Mouse (Mus musculus) lung, postnatal 0 days (tissue): ENCODE data around the gene Nadsyn1. TPM values are rescaled to one million over a fixed set of nuclear protein-coding genes. Genes with fewer than 3 reads are reported as not detected.
A peak's percentile ranks its signal among the peaks of the same experiment; 100 is the strongest.

Experiments
- ATAC-seq: fragments of 200-750 bp; cut with Nextera tagmentation; 2 replicates; pipeline ENCODE4 v1.8.0; 2017; ENCODE audit warnings: moderate library complexity
- DNase-seq: peaks from one replicate; pipeline ENCODE4 v3.0.0-alpha.2; 2016; ENCODE audit warnings: low spot score
- H3K27ac ChIP-seq: fragments of 300-500 bp; sonication (generic); 2 replicates; pipeline ENCODE4 v1.5.1; 2014; ENCODE audit warnings: antibody characterized with exemption, mild to moderate bottlenecking, low read length, mixed read lengths
- H3K27me3 ChIP-seq: fragments of 300-500 bp; sonication (generic); replicated peaks from 2 replicates; pipeline ENCODE4 v1.6.1; 2014; ENCODE audit warnings: low read length, mixed read lengths; ENCODE audit not compliant: insufficient read depth
- H3K36me3 ChIP-seq: fragments of 300-500 bp; sonication (generic); 2 replicates; pipeline ENCODE4 v1.6.1; 2014; ENCODE audit warnings: low read length, mixed read lengths; ENCODE audit not compliant: insufficient read depth
- H3K4me1 ChIP-seq: fragments of 300-500 bp; sonication (generic); 2 replicates; pipeline ENCODE4 v1.6.1; 2014; ENCODE audit warnings: antibody characterized with exemption, low read depth, low read length, mixed read lengths; ENCODE audit not compliant: insufficient read depth
- H3K4me2 ChIP-seq: fragments of 300-500 bp; sonication (generic); replicated peaks from 2 replicates; pipeline ENCODE4 v1.6.1; 2014; ENCODE audit warnings: low read depth, mild to moderate bottlenecking, low read length, moderate library complexity, mixed read lengths
- H3K4me3 ChIP-seq: fragments of 300-500 bp; sonication (generic); 2 replicates; pipeline ENCODE4 v1.5.1; 2014; ENCODE audit warnings: low read depth, low read length
- H3K9ac ChIP-seq: fragments of 300-500 bp; sonication (generic); replicated peaks from 2 replicates; pipeline ENCODE4 v1.6.1; 2014; ENCODE audit warnings: low read depth, mild to moderate bottlenecking
- H3K9me3 ChIP-seq: fragments of 300-500 bp; sonication (generic); 2 replicates; pipeline ENCODE4 v1.6.1; 2016; ENCODE audit warnings: low read length, mixed read lengths
- CTCF ChIP-seq: IDR thresholded peaks from 2 replicates; pipeline ENCODE4 v1.5.1; 2016; ENCODE audit warnings: antibody characterized with exemption, mild to moderate bottlenecking
- EP300 ChIP-seq: IDR thresholded peaks from 2 replicates; pipeline ENCODE4 v1.6.1; 2016; ENCODE audit warnings: antibody characterized with exemption, mild to moderate bottlenecking, control low read depth
- WGBS: fragments of 180-500 bp; shearing (Covaris S2); extraction: QIAGEN DNeasy Blood & Tissue Kit; methylation state at CpG from one replicate; pipeline ENCODE4 v1.1.7; 2014; 5-methylcytosine and 5-hydroxymethylcytosine counted together
- polyA plus RNA-seq: library from polyadenylated mRNA; unstranded; fragments of >200 nt; fragmentation: Nextera tagmentation; extraction: Ambion mirVana; gene quantifications from 2 replicates; pipeline ENCODE4 v1.2.1, GENCODE M21; 2015

Gene Nadsyn1
- polyA plus RNA-seq, 1 experiment from 2014 or later: 5.2 TPM

GRCm38 (mm10) chr7:143757696-143758095 lies 65.0 kb downstream of the Nadsyn1 start:
- 60% methylated on average over 3 of the region's 3 CpGs for WGBS
- Histone ChIP-seq H3K4me1 (peaks cover 6% of the 10 kb centered on the region; the same call in 1 of the 2 replicates), H3K9me3 (no peaks in the 10 kb centered on the region), H3K4me2 (no peak overlapping the region), H3K4me3 (no peak overlapping the region), H3K9ac (no peak overlapping the region), H3K27me3 (no peaks in the 10 kb centered on the region; the same call in 1 of the 2 replicates), H3K27ac (no peak overlapping the region), H3K36me3 (no peaks in the 10 kb centered on the region)
- no peak for DNase-seq
- TF ChIP-seq EP300 (no peak), CTCF (no peak)
- ATAC-seq: no peak

GRCm38 (mm10) chr7:143757027-143757390 lies 65.6 kb downstream of the Nadsyn1 start:
- 0% methylated on average over 14 of the region's 15 CpGs for WGBS
- no peaks in the 10 kb centered on the region; the same call in 1 of the 2 replicates for H3K27me3 ChIP-seq
- H3K4me1 ChIP-seq: peaks cover 6% of the 10 kb centered on the region; the same call in 1 of the 2 replicates
- peak overlapping the region; percentile 25 for H3K4me3 ChIP-seq
- peak; percentile 91 for DNase-seq
- ATAC-seq: peak; percentile 95
- H3K4me2 ChIP-seq: peak overlapping the region; percentile 57
- no peaks in the 10 kb centered on the region for H3K36me3 ChIP-seq
- no peak overlapping the region for H3K27ac ChIP-seq
- no peak overlapping the region for H3K9ac ChIP-seq
- no peaks in the 10 kb centered on the region for H3K9me3 ChIP-seq
- TF ChIP-seq EP300 (no peak), CTCF (peak; percentile 18; the same call in 1 of the 2 replicates)

- peak within 1 kb of the TSS; percentile 25 for H3K4me3 ChIP-seq
- H3K4me2 ChIP-seq: peak within 1 kb of the TSS; percentile 57
- ATAC-seq (peak; percentile 2; the same call in 1 of the 2 replicates), DNase-seq (no peak)
- peaks cover 6% of the 10 kb centered on the region; the same call in 1 of the 2 replicates for H3K4me1 ChIP-seq
- no peak for TF ChIP-seq EP300
- no peak for TF ChIP-seq CTCF
- H3K36me3 ChIP-seq: no peaks in the 10 kb centered on the region
- no peak within 1 kb of the TSS for H3K27ac ChIP-seq
- no peak within 1 kb of the TSS for H3K9ac ChIP-seq
- 27% methylated on average over 21 of the region's 22 CpGs for WGBS
- no peaks in the 10 kb centered on the region; the same call in 1 of the 2 replicates for H3K27me3 ChIP-seq
- no peaks in the 10 kb centered on the region for H3K9me3 ChIP-seq
Observed at GRCm38 (mm10) chr7:143756125-143757026, 66.3 kb downstream of the Nadsyn1 start, which contains the start of gene Osbpl5. Osbpl5 (minus strand) TSS chr7:143756985.

GRCm38 (mm10) chr7:143755357-143756124 lies 67.1 kb downstream of the Nadsyn1 start:
- Histone ChIP-seq H3K27ac (no peak overlapping the region), H3K4me2 (no peak overlapping the region), H3K9me3 (no peaks in the 10 kb centered on the region), H3K4me1 (peaks cover 6% of the 10 kb centered on the region; the same call in 1 of the 2 replicates), H3K27me3 (no peaks in the 10 kb centered on the region; the same call in 1 of the 2 replicates), H3K9ac (no peak overlapping the region), H3K4me3 (no peak overlapping the region), H3K36me3 (no peaks in the 10 kb centered on the region)
- DNase-seq: no peak
- WGBS: 73% methylated on average over 9 of the region's 9 CpGs
- ATAC-seq: no peak
- TF ChIP-seq CTCF (no peak), EP300 (no peak)

- H3K27me3 ChIP-seq: no peaks in the 10 kb centered on the region; the same call in 1 of the 2 replicates
- peak; percentile 80 for DNase-seq
- H3K4me1 ChIP-seq: peaks cover 6% of the 10 kb centered on the region; the same call in 1 of the 2 replicates
- no peak overlapping the region for H3K4me3 ChIP-seq
- H3K36me3 ChIP-seq: no peaks in the 10 kb centered on the region
- no peak overlapping the region for H3K4me2 ChIP-seq
- 0 out of 2 replicates have a peak, but pooled peaks have one; percentile 27 for ATAC-seq
- H3K9me3 ChIP-seq: no peaks in the 10 kb centered on the region
- H3K27ac ChIP-seq: no peak overlapping the region
- TF ChIP-seq CTCF (peak; percentile 91), EP300 (no peak)
- 32% methylated on average over 5 of the region's 5 CpGs for WGBS
- H3K9ac ChIP-seq: no peak overlapping the region
Observed at GRCm38 (mm10) chr7:143753990-143754715, 68.5 kb downstream of the Nadsyn1 start.
